Mouse (Mus musculus) liver, adult 2 months (tissue): ENCODE results near the gene Vwa2. TPM values are rescaled to one million over a fixed set of nuclear protein-coding genes. Genes with fewer than 3 reads are reported as not detected.

Experiments
- DNase-seq: peaks from one replicate; pipeline ENCODE4 v3.0.0-alpha.2; 2011; ENCODE audit warnings: low read depth, low spot score; ENCODE audit errors: extremely low read depth
- H3K27ac ChIP-seq: fragments of 200-500 bp; replicated peaks from 2 replicates; pipeline ENCODE4 v1.5.1; 2012; ENCODE audit warnings: low read depth, mild to moderate bottlenecking, control low read depth, inconsistent platforms, low read length; ENCODE audit not compliant: insufficient read depth
- H3K27me3 ChIP-seq: fragments of 200-500 bp; 2 replicates; pipeline ENCODE4 v1.6.1; 2012; ENCODE audit warnings: mild to moderate bottlenecking, moderate library complexity, low read length, inconsistent platforms; ENCODE audit not compliant: control insufficient read depth, insufficient read depth
- H3K36me3 ChIP-seq: fragments of 200-500 bp; 2 replicates; pipeline ENCODE4 v1.6.1; 2012; ENCODE audit warnings: low read length, inconsistent platforms; ENCODE audit not compliant: control insufficient read depth, insufficient read depth
- H3K4me1 ChIP-seq: fragments of 200-500 bp; 2 replicates; pipeline ENCODE4 v1.6.1; 2011; ENCODE audit warnings: low read length; ENCODE audit not compliant: control insufficient read depth, insufficient read depth
- H3K4me3 ChIP-seq: fragments of 200-500 bp; 2 replicates; pipeline ENCODE4 v1.5.1; 2011; ENCODE audit warnings: low read depth, mild to moderate bottlenecking, control low read depth, low read length, moderate library complexity; ENCODE audit not compliant: insufficient read depth
- H3K79me2 ChIP-seq: fragments of 200-500 bp; 2 replicates; pipeline ENCODE4 v1.6.1; 2012; ENCODE audit warnings: inconsistent platforms, mild to moderate bottlenecking, low read length, moderate library complexity; ENCODE audit not compliant: control insufficient read depth, insufficient read depth
- H3K9ac ChIP-seq: fragments of 200-500 bp; 2 replicates; pipeline ENCODE4 v1.6.1; 2012; ENCODE audit warnings: low read depth, mild to moderate bottlenecking, control low read depth, inconsistent platforms, low read length
- CTCF ChIP-seq: fragments of 200-500 bp; IDR thresholded peaks from 2 replicates; pipeline ENCODE4 v1.5.1; 2011; ENCODE audit warnings: low read depth, low read length, control low read depth
- POLR2A ChIP-seq: fragments of 200-500 bp; IDR thresholded peaks from 2 replicates; pipeline ENCODE4 v1.6.1; 2011; ENCODE audit warnings: low read length, control low read depth; ENCODE audit not compliant: insufficient read depth; ENCODE audit errors: extremely low read depth
- WGBS: fragments of 180-500 bp; shearing (Covaris S2); methylation state at CpG from one replicate; pipeline ENCODE4 v1.1.7; 2018; 5-methylcytosine and 5-hydroxymethylcytosine counted together
- polyA plus RNA-seq: library from polyadenylated mRNA; depleted of rRNA; stranded (reverse); fragments of >200 nt; gene quantifications from 2 replicates; pipeline ENCODE4 v1.2.3, GENCODE M21; 2012; rRNA removed
- total RNA-seq: library from RNA; depleted of rRNA; stranded (reverse); fragments of >200 nt; gene quantifications from 2 replicates; pipeline ENCODE4 v1.2.3, GENCODE M21; 2014; rRNA removed

The Vwa2 gene
- total and polyA plus RNA-seq, 2 experiments, result not detected

DNA sequence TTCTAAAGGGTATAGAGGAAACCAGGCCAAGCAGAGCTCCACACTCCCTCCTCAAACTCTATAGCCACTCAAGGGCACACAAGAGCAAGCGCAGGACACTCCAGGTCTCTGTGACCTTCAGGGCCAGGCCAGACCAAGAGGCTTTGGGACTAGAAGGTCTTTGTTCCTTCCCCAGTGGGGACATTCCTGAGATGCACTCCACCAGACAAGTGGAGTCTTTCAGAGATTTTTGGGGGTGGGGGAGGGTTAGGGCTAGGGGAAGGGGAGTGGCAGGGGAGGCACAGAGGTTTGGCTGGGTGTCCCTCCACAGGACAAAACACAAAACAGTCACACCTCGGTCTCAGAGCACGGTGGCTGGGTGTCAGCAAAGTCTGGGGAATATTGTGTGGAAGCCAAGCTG is 85.6 kb downstream of the Vwa2 start:
- no peak overlapping the region for H3K4me3 ChIP-seq

More for the DNA sequence above, 85.6 kb downstream of the Vwa2 start:
- Histone ChIP-seq H3K9ac (no peak overlapping the region), H3K79me2 (no peaks in the 10 kb centered on the region), H3K27me3 (no peaks in the 10 kb centered on the region; the same call in 1 of the 2 replicates), H3K4me1 (no peaks in the 10 kb centered on the region), H3K36me3 (no peaks in the 10 kb centered on the region), H3K27ac (no peak overlapping the region)
- WGBS, result 81% methylated on average over 3 of the region's 3 CpGs
- no peak for DNase-seq
- TF ChIP-seq CTCF, result no peak
- TF ChIP-seq POLR2A, result no peak

Other genes with a start within 250 kb of the Vwa2 start
- gene Adrb1, start 152.1 kb upstream of the Vwa2 start, total RNA-seq, result 0.40 and 0.65 TPM in 2 replicates
- gene Adrb1, start 152.1 kb upstream of the Vwa2 start, polyA plus RNA-seq, result 0.66 and 0.89 TPM in 2 replicates
- gene Ccdc186, start 52.1 kb upstream of the Vwa2 start, total RNA-seq, result 5.9 and 7.9 TPM in 2 replicates
- gene Ccdc186, start 52.1 kb upstream of the Vwa2 start, polyA plus RNA-seq, result 0.95 and 1.6 TPM in 2 replicates
- gene Tdrd1, start 48.0 kb upstream of the Vwa2 start, total RNA-seq, result not detected in 2 replicates
- gene Tdrd1, start 48.0 kb upstream of the Vwa2 start, polyA plus RNA-seq, result not detected in 2 replicates
- gene Afap1l2, start 134.0 kb downstream of the Vwa2 start, total RNA-seq, result 0.55 and 1.2 TPM in 2 replicates
- 0.60 and 0.77 TPM in 2 replicates for gene Afap1l2, start 134.0 kb downstream of the Vwa2 start, polyA plus RNA-seq